In the genomic region with DNA sequence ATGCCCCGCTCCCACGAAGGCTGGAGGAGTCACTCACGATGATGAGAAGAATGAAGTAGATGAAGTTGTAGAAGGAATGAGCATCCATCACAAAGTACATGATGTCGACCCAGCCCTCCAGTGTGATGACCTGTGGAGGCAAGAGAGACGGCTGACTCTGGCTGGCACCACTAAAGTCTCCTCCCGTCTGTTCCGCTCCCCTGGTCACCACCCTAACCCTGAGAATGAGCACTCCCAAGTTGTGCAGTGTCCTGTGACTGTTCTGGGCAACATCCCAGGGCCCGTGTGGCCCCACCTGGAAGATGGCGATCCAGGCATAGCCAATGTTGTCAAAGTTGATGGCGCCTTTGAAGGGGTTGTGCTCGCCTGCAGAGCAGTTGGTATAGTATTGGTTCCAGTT, we compare ENCODE assay signal across 15 mouse cellular contexts. TPM values are rescaled to one million over a fixed set of nuclear protein-coding genes. Genes with fewer than 3 reads are reported as not detected.
"Had no signal": no experiment of that assay in that cellular context is flagged by ENCODE, and none has a peak within 500 bp of the region (broad histone marks: within the 10 kb centered on the region; RNA-seq: fewer than 3 reads in every experiment).

No protein-coding gene starts in this region.

- H3K27me3 ChIP-seq: neural tube, embryonic 13.5 days; stomach, embryonic 15.5 days had no signal

- H3K4me3 ChIP-seq: limb, embryonic 10.5 days; liver, embryonic 15.5 days; midbrain, embryonic 10.5 days; neural tube, embryonic 13.5 days; stomach, embryonic 15.5 days had no signal

- H3K27ac ChIP-seq: limb, embryonic 10.5 days; liver, embryonic 15.5 days; midbrain, embryonic 10.5 days; neural tube, embryonic 13.5 days; stomach, embryonic 15.5 days had no signal

- DNase-seq: lung, adult 2 months; lung, postnatal 36 days; retina, postnatal 1 day; right cerebral cortex, postnatal 4 days; spleen, adult 18-20 months; thymus, adult 2 months; thymus, postnatal 25 days had no signal

- H3K36me3 ChIP-seq: liver, embryonic 15.5 days; stomach, embryonic 15.5 days had no signal

RNA-seq across cellular contexts. Expression of a gene that starts 24.1 kb away (rescaled TPM):
- total RNA-seq: left cerebral cortex, adult 18-20 months; megakaryocyte, adult 5-6 weeks had no signal
- polyA plus RNA-seq: limb, embryonic 10.5 days; liver, embryonic 11.5 days; liver, embryonic 15.5 days; midbrain, embryonic 10.5 days had no signal

RNA-seq across cellular contexts. Expression of a gene that starts 37.9 kb away (rescaled TPM):
- total RNA-seq: megakaryocyte, adult 5-6 weeks had no signal

RNA-seq across cellular contexts. Expression of a gene that starts 59.7 kb away (rescaled TPM):
- total RNA-seq: megakaryocyte, adult 5-6 weeks had no signal
- polyA plus RNA-seq: liver, embryonic 15.5 days had no signal
